Mouse (Mus musculus): ENCODE results near the gene Ubr1. TPM values are rescaled to one million over a fixed set of nuclear protein-coding genes. Genes with fewer than 3 reads are reported as not detected.
"Not testable (repeated sequence)": the region's sequence is repeated elsewhere in the genome, so short reads cannot be mapped to it uniquely, and the experiment has no call there.

Ubr1 gene
- total RNA-seq (2015; ENCODE audit: low replicate concordance) (17.6 and 21.9 TPM in 2 replicates), total RNA-seq (2017; ENCODE audit: low replicate concordance) (21.9 and 24.1 TPM in 2 replicates)

GRCm38 (mm10) chr2:120970559-120971080 is at the start of gene Ubr1:
TSS of gene Ubr1 (minus strand) at chr2:120970715.
- ATAC-seq (replicated peaks; ENCODE audit: low FRiP score, poor library complexity, severe bottlenecking) = peak; percentile 95

DNA sequence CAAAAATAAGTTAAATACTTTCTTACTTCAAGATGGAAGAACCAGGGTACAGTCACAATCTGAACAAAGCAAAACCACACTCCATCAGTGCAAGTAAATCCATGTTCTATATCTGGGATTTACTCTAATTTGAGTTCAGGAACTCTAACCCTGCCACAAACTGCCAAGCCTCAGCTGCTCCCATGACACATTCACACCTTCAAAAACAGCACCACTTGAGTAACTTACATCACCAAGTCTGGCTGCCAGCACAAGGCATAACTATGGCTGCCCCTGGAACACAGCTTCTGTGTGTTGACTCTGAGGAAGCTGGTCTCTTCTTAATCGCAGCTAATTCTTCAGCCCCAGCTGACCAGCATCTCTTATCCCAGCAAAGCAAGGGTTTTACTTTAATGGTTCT is 46.6 kb upstream of the Ubr1 start:
- no peak for ATAC-seq (replicated peaks; ENCODE audit: low FRiP score, poor library complexity, severe bottlenecking)

DNA sequence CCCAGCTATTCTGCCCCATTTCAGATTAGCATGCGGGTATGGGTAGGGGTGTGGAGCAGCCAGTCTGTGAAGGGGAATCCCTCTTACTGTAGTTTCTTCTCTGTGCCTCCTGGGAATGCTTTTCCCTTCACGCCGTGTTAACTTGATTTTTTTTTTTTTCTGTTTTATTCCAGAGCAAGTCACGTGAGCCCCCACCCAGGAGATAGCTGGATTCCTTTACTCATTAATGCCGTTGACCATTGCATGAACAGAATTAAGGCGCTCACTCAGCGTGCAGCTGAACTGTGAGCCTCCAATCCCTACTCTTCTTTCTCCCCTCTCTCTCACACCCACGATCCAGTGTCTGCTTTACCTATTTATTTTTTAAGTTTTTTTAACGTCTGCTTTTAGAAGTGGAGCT is 45.7 kb upstream of the Ubr1 start:
- no peak for ATAC-seq (replicated peaks; ENCODE audit: low FRiP score, poor library complexity, severe bottlenecking)

GRCm38 (mm10) chr2:121015507-121015906 is 45.0 kb upstream of the Ubr1 start:
- ATAC-seq (replicated peaks; ENCODE audit: low FRiP score, poor library complexity, severe bottlenecking) = no peak

GRCm38 (mm10) chr2:121012676-121013075 is 42.2 kb upstream of the Ubr1 start:
- no peak for ATAC-seq (replicated peaks; ENCODE audit: low FRiP score, poor library complexity, severe bottlenecking)

DNA sequence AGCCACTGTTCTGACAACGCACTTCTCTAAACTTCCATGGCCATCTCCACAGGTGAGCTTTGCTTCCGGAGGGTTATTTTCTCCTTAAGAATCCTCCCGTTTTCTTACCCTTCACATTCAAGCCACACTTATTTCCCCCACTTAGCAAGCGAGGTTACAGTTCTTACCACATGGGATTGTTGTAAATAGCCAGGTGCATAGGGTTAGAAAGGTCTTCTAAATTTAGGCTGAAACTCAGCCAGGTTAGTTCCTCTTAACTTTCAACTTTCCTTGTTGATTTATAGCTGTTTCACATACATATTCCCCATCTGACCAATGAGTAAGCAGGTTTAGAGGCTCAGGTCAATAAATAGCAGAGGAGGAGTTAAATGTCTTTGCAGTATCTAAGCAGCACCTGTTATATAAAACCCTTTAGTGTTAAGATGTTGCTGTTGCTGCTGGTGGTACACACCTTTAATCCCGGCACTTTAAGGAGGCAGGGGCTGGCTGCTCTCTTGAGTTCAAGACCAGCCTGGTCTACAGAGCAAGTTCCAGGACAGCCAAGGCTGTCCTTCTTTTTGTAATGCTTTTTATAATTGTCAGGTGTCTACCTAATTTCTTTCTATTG is 38.7 kb upstream of the Ubr1 start:
- peak; percentile 71 for ATAC-seq (replicated peaks; ENCODE audit: low FRiP score, poor library complexity, severe bottlenecking)

GRCm38 (mm10) chr2:121008664-121009007 is 38.1 kb upstream of the Ubr1 start:
- peak; percentile 39 for ATAC-seq (replicated peaks; ENCODE audit: low FRiP score, poor library complexity, severe bottlenecking)

- peak; percentile 89 for ATAC-seq (replicated peaks; ENCODE audit: low FRiP score, poor library complexity, severe bottlenecking)
Measured at GRCm38 (mm10) chr2:121007925-121008663, 37.6 kb upstream of the Ubr1 start, which contains the start of gene Ccndbp1. TSS of gene Ccndbp1 (plus strand) at chr2:121008403.

GRCm38 (mm10) chr2:121006986-121007385 is 36.5 kb upstream of the Ubr1 start:
- no peak for ATAC-seq (replicated peaks; ENCODE audit: low FRiP score, poor library complexity, severe bottlenecking)

DNA sequence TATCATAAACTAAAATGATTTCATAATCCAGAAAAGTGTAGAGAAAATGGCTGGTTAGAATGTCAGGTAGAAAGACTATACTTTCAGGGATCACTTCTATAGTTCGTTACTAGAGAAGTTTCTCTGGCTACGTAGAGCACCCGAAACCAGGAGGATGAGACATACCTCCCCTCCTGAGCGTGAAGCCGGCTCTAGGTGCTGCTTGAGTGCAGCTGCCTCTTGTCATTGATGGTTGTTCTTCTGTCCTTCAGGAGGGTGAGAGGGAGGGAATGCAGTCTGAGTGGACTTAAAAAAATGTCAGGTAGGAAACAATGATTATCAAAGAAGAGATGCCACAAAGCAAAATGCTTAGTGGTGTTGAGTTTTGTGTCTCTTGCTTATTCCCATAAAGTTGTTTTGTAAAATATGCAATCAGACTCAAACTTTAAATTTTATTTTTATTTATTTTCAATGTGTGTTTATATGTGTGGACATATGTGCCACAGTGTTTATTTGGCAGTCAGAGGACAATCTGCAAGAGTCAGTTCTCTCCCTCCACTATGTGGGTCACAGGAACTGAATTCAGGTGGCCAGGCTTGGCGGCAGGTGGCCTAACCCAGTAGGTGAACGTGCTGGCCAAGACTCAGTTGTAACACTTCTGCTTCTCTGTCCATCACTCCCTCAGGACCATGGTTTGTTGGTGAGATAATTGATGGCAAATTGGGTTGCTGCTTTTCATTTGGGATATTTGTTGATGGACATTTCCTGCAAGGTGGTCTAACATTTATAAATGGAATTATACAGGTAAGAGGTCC is 33.7 kb upstream of the Ubr1 start:
- no peak for ATAC-seq (replicated peaks; ENCODE audit: low FRiP score, poor library complexity, severe bottlenecking)

- ATAC-seq (replicated peaks; ENCODE audit: low FRiP score, poor library complexity, severe bottlenecking) = no peak
Measured at GRCm38 (mm10) chr2:121003586-121003985, 33.1 kb upstream of the Ubr1 start.

DNA sequence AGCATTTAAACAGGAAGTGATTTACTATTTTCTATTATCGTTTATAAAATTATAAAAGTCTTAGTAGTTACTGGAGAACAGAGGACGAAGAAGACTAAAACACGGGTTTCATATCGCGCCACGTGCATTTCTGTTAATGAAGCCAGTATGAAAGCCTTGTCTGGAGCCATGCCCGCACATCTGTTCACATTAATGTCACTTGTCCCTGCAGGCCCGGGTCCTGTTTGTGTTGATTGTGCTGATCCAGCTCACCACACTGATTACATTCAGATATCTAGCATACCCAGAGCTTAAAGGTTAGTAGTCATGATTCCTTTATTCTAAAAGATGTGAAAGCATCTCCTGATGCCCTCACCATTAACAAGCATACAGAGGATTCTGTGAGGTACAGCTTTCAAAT is 28.3 kb upstream of the Ubr1 start:
- ATAC-seq (replicated peaks; ENCODE audit: low FRiP score, poor library complexity, severe bottlenecking) = no peak

DNA sequence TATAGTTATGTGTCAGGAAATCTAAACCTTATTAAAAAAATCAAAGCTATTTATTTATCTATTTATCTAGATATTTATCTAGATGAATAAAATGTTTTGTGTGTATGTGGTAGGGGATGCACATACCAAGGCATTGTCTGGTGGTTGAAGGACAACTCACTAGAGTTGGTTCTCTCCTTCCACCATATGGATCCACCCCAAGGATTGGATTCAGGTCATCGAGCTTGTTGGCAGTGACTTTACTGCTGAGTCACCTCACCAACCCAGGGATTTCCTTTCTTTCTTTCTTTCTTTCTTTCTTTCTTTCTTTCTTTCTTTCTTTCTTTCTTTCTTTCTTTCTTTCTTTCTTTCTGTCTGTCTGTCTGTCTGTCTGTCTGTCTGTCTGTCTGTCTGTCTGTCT is 26.1 kb upstream of the Ubr1 start:
- not testable (repeated sequence) for ATAC-seq (replicated peaks; ENCODE audit: low FRiP score, poor library complexity, severe bottlenecking)

- no peak for ATAC-seq (replicated peaks; ENCODE audit: low FRiP score, poor library complexity, severe bottlenecking)
Measured at GRCm38 (mm10) chr2:120991196-120991595, 20.7 kb upstream of the Ubr1 start.

DNA sequence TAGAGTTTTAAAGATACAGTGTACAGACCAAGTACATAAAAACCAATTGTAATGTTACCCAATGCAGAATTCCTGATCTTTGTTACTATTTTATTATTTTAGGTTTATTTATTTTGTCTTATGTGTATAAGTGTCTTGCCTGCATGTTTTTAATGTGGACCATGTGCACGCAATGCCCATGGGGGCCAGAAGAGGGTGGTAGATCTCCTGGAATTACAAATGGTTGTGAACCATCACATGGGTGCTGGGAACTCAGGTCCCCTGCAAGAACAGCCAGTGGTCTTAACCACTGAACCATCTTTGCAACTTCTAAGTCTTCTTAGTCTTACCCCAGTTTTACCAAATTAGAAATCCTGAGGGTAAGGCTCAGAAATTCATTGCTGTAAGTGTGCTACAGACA is 14.7 kb upstream of the Ubr1 start:
- ATAC-seq (replicated peaks; ENCODE audit: low FRiP score, poor library complexity, severe bottlenecking) = peak; percentile 71; the same call in 1 of the 2 replicates

DNA sequence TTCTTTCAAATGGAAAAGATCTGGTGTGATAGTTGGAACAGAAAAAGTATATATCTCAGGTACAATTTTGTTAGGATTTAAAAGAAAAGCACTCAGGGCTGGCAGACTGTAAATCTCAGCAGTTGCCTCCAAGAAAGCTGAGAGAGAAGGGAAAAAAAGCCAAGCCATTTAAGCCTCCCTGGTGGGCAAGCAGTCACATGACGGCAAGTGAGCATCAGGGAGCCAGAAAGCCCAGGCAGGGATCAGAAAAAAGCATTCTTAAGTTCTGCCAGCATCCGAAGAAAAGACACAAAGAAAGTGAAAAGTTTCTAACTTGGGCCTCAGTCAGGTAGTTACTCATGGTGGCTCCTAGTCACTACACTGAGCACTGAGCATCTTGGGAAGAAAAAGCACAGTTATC is 13.1 kb upstream of the Ubr1 start:
- no peak for ATAC-seq (replicated peaks; ENCODE audit: low FRiP score, poor library complexity, severe bottlenecking)

DNA sequence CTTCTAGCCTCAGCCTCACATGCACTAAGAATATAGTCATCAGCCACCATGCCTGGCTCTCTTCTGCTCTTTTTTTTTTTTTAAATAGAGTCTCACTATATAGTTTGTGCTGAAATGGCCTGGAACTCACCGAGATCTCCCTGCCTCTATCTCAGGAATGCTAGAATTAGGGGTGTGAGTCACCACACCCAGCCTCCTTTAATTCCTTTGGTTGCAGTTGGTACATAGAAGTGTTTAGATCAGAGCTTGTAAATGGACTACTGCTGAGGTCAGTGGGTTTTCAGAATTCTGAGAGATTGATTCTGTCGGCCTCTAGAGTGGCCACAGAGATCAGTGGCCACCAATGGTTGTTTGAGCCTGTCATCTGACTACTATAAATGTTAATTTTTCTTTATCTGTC is 10.3 kb upstream of the Ubr1 start:
- no peak for ATAC-seq (replicated peaks; ENCODE audit: low FRiP score, poor library complexity, severe bottlenecking)

DNA sequence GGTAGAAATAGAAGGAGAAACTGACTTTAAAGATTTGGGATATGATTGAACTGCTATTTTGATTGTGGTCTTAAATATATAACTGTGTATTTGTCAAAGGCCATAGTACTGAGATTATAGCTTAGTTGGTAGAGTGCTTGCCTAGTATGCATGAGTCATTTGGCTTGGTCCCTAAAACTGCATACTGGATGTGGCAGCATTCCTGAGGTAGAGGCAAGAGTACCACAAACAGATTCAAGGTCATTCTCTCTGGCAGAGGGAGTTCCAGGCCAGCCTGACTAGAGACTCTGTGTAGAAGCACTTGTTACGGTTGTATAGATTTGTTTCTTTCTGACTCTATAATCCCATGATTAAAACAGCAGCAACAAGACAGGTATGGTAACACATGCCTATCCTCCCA is 9.3 kb upstream of the Ubr1 start:
- ATAC-seq (replicated peaks; ENCODE audit: low FRiP score, poor library complexity, severe bottlenecking) = no peak

DNA sequence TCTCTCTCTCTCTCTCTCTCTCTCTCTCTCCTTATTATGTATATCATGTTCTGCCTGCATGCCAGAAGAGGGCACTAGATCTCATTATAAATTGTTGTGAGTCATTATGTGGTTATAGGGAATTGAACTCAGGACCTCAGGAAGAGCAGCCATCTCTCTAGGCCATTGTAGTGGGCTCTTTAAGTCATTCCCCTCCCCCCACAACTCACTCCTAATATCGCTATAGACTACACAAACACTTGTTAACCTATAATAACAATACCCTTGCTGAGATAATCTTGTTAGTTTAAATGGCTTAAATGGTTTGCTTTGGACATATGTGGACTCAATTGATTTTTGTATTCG is 8.2 kb upstream of the Ubr1 start:
- no peak for ATAC-seq (replicated peaks; ENCODE audit: low FRiP score, poor library complexity, severe bottlenecking)

- no peak for ATAC-seq (replicated peaks; ENCODE audit: low FRiP score, poor library complexity, severe bottlenecking)
Measured at GRCm38 (mm10) chr2:120977926-120978692, 7.6 kb upstream of the Ubr1 start.
